Mouse (Mus musculus) hindbrain, embryonic 15.5 days (tissue): ENCODE data around the gene H2-T3. TPM values are rescaled to one million over a fixed set of nuclear protein-coding genes. Genes with fewer than 3 reads are reported as not detected.
"Not testable (repeated sequence)": the region's sequence is repeated elsewhere in the genome, so short reads cannot be mapped to it uniquely, and the experiment has no call there.

Experiments used
- ATAC-seq: fragments of 200-750 bp; cut with Nextera tagmentation; 2 replicates; pipeline ENCODE4 v1.8.0; 2017; ENCODE audit warnings: low read depth, moderate number of reproducible peaks, moderate TSS enrichment; ENCODE audit not compliant: low FRiP score
- H3K27ac ChIP-seq: fragments of 300-500 bp; sonication (generic); replicated peaks from 2 replicates; pipeline ENCODE4 v1.5.1; 2015; ENCODE audit warnings: mild to moderate bottlenecking, inconsistent platforms
- H3K27me3 ChIP-seq: fragments of 300-500 bp; sonication (generic); 2 replicates; pipeline ENCODE4 v1.6.1; 2015; ENCODE audit warnings: control low read depth, inconsistent platforms
- H3K36me3 ChIP-seq: fragments of 300-500 bp; sonication (generic); 2 replicates; pipeline ENCODE4 v1.6.1; 2015; ENCODE audit warnings: control low read depth, inconsistent platforms
- H3K4me1 ChIP-seq: fragments of 300-500 bp; sonication (generic); replicated peaks from 2 replicates; pipeline ENCODE4 v1.6.1; 2015; ENCODE audit warnings: control low read depth, inconsistent platforms
- H3K4me2 ChIP-seq: fragments of 300-500 bp; sonication (generic); 2 replicates; pipeline ENCODE4 v1.6.1; 2015; ENCODE audit warnings: moderate library complexity, mild to moderate bottlenecking, inconsistent platforms
- H3K4me3 ChIP-seq: fragments of 300-500 bp; sonication (generic); 2 replicates; pipeline ENCODE4 v1.5.1; 2015; ENCODE audit warnings: mild to moderate bottlenecking, inconsistent platforms
- H3K9ac ChIP-seq: fragments of 300-500 bp; sonication (generic); 2 replicates; pipeline ENCODE4 v1.6.1; 2015; ENCODE audit warnings: inconsistent platforms
- H3K9me3 ChIP-seq: fragments of 300-500 bp; sonication (generic); 2 replicates; pipeline ENCODE4 v1.6.1; 2016; ENCODE audit warnings: control low read depth, inconsistent platforms
- WGBS: fragments of 180-500 bp; shearing (Covaris S2); methylation state at CpG from one replicate; pipeline ENCODE4 v1.1.7; 2015; 5-methylcytosine and 5-hydroxymethylcytosine counted together
- polyA plus RNA-seq: library from polyadenylated mRNA; unstranded; fragments of >200 nt; fragmentation: Nextera tagmentation; extraction: Ambion mirVana; gene quantifications from 2 replicates; pipeline ENCODE4 v1.2.1, GENCODE M21; 2015

H2-T3 gene
- polyA plus RNA-seq, 1 experiment from 2014 or later: not detected

- ATAC-seq, H3K9me3 ChIP-seq, H3K4me2 ChIP-seq, H3K9ac ChIP-seq, H3K36me3 ChIP-seq, H3K27ac ChIP-seq, H3K4me3 ChIP-seq, H3K4me1 ChIP-seq: not testable (repeated sequence)
- H3K27me3 ChIP-seq: peaks cover 12% of the 10 kb centered on the region
- WGBS: no CpG with 5 or more reads among the region's 2 CpGs
Observed at GRCm38 (mm10) chr17:36176132-36176531, 14.0 kb downstream of the H2-T3 start.

- Histone ChIP-seq H3K27ac (no peak overlapping the region), H3K4me3 (no peak overlapping the region), H3K27me3 (peaks cover 45% of the 10 kb centered on the region), H3K36me3 (no peaks in the 10 kb centered on the region), H3K9ac (no peak overlapping the region), H3K4me1 (peaks cover 3% of the 10 kb centered on the region; the same call in 1 of the 2 replicates), H3K4me2 (no peak overlapping the region), H3K9me3 (no peaks in the 10 kb centered on the region)
- WGBS: 68% methylated on average over 1 of the region's 1 CpGs
- ATAC-seq: no peak
Observed at GRCm38 (mm10) chr17:36170287-36170814, 19.7 kb downstream of the H2-T3 start.

- Histone ChIP-seq H3K9ac (no peak overlapping the region), H3K4me2 (no peak overlapping the region), H3K36me3 (no peaks in the 10 kb centered on the region), H3K27me3 (peaks cover 51% of the 10 kb centered on the region), H3K4me3 (no peak overlapping the region), H3K4me1 (peaks cover 3% of the 10 kb centered on the region; the same call in 1 of the 2 replicates), H3K27ac (no peak overlapping the region), H3K9me3 (no peaks in the 10 kb centered on the region)
- ATAC-seq: no peak
Observed at GRCm38 (mm10) chr17:36169753-36170152, 20.3 kb downstream of the H2-T3 start.

GRCm38 (mm10) chr17:36169094-36169493 lies 21.0 kb downstream of the H2-T3 start:
- WGBS: 33% methylated on average over 1 of the region's 1 CpGs
- H3K4me3 ChIP-seq, H3K4me2 ChIP-seq, H3K27ac ChIP-seq, H3K9ac ChIP-seq, H3K4me1 ChIP-seq, H3K9me3 ChIP-seq, H3K36me3 ChIP-seq, ATAC-seq: not testable (repeated sequence)
- peaks cover 57% of the 10 kb centered on the region for H3K27me3 ChIP-seq

GRCm38 (mm10) chr17:36168039-36168652 lies 21.9 kb downstream of the H2-T3 start, which contains the start of gene Gm8909:
Gene Gm8909, minus strand, starts transcription at chr17:36168537.
- peaks cover 3% of the 10 kb centered on the region; the same call in 1 of the 2 replicates for H3K4me1 ChIP-seq
- no peaks in the 10 kb centered on the region for H3K36me3 ChIP-seq
- peak within 1 kb of the TSS; percentile 42 for H3K4me2 ChIP-seq
- H3K9me3 ChIP-seq: no peaks in the 10 kb centered on the region
- H3K9ac ChIP-seq: no peak within 1 kb of the TSS
- ATAC-seq: no peak; the same call in 1 of the 2 replicates
- H3K27me3 ChIP-seq: peaks cover 67% of the 10 kb centered on the region
- H3K27ac ChIP-seq: no peak within 1 kb of the TSS
- 2% methylated on average over 59 of the region's 63 CpGs for WGBS
- peak within 1 kb of the TSS; percentile 23 for H3K4me3 ChIP-seq

GRCm38 (mm10) chr17:36167306-36168038 lies 22.6 kb downstream of the H2-T3 start:
- Histone ChIP-seq H3K9me3 (no peaks in the 10 kb centered on the region), H3K36me3 (no peaks in the 10 kb centered on the region), H3K4me1 (peaks cover 3% of the 10 kb centered on the region; the same call in 1 of the 2 replicates), H3K4me2 (peak overlapping the region; percentile 42), H3K4me3 (peak overlapping the region; percentile 23), H3K27ac (no peak overlapping the region), H3K27me3 (peaks cover 73% of the 10 kb centered on the region), H3K9ac (no peak overlapping the region)
- WGBS: under 1% methylated on average over 51 of the region's 51 CpGs
- no peak for ATAC-seq

GRCm38 (mm10) chr17:36166901-36167300 lies 23.2 kb downstream of the H2-T3 start:
- peaks cover 78% of the 10 kb centered on the region for H3K27me3 ChIP-seq
- not testable (repeated sequence) for H3K27ac ChIP-seq, H3K4me3 ChIP-seq, H3K36me3 ChIP-seq, H3K9ac ChIP-seq, ATAC-seq, H3K4me1 ChIP-seq, H3K4me2 ChIP-seq, H3K9me3 ChIP-seq
- WGBS: 21% methylated on average over 2 of the region's 2 CpGs

GRCm38 (mm10) chr17:36161129-36162051 lies 28.7 kb downstream of the H2-T3 start:
- Histone ChIP-seq H3K27ac (no peak overlapping the region), H3K4me2 (peak overlapping the region; percentile 29; the same call in 1 of the 2 replicates), H3K9ac (no peak overlapping the region), H3K4me1 (peaks cover 10% of the 10 kb centered on the region), H3K27me3 (peaks cover 76% of the 10 kb centered on the region), H3K4me3 (no peak overlapping the region), H3K36me3 (no peaks in the 10 kb centered on the region), H3K9me3 (no peaks in the 10 kb centered on the region)
- ATAC-seq: no peak
- WGBS: 3% methylated on average over 56 of the region's 56 CpGs

- not testable (repeated sequence) for H3K9ac ChIP-seq, H3K36me3 ChIP-seq, H3K27ac ChIP-seq, H3K9me3 ChIP-seq, ATAC-seq
- peak overlapping the region; percentile 22 for H3K4me3 ChIP-seq
- peak overlapping the region; percentile 61 for H3K4me2 ChIP-seq
- WGBS: 10% methylated on average over 11 of the region's 11 CpGs
- H3K4me1 ChIP-seq: peaks cover 10% of the 10 kb centered on the region
- peaks cover 73% of the 10 kb centered on the region for H3K27me3 ChIP-seq
Observed at GRCm38 (mm10) chr17:36158264-36158663, 31.8 kb downstream of the H2-T3 start.

GRCm38 (mm10) chr17:36157782-36158181 lies 32.3 kb downstream of the H2-T3 start:
- H3K36me3 ChIP-seq, ATAC-seq, H3K27ac ChIP-seq, H3K9me3 ChIP-seq, H3K9ac ChIP-seq: not testable (repeated sequence)
- Histone ChIP-seq H3K4me2 (peak overlapping the region; percentile 61), H3K4me1 (peaks cover 10% of the 10 kb centered on the region), H3K4me3 (peak overlapping the region; percentile 22), H3K27me3 (peaks cover 69% of the 10 kb centered on the region)
- WGBS: under 1% methylated on average over 36 of the region's 36 CpGs

- no peaks in the 10 kb centered on the region for H3K36me3 ChIP-seq
- no peak for ATAC-seq
- H3K4me2 ChIP-seq: no peak overlapping the region
- peaks cover 51% of the 10 kb centered on the region for H3K27me3 ChIP-seq
- H3K4me1 ChIP-seq: peaks cover 7% of the 10 kb centered on the region
- H3K4me3 ChIP-seq: no peak overlapping the region
- 26% methylated on average over 3 of the region's 3 CpGs for WGBS
- H3K9me3 ChIP-seq: no peaks in the 10 kb centered on the region
- H3K9ac ChIP-seq: no peak overlapping the region
- no peak overlapping the region for H3K27ac ChIP-seq
Observed at GRCm38 (mm10) chr17:36154271-36155149, 35.6 kb downstream of the H2-T3 start.
